Mouse (Mus musculus): ENCODE data around the gene Tmem44.

The Tmem44 gene

GRCm38 (mm10) chr16:30550748-30551192, at the start of gene Tmem44:
Gene Tmem44, minus strand, starts transcription at chr16:30550842.
- DNase-seq (ENCODE audit: low spot score), result no peak

DNA sequence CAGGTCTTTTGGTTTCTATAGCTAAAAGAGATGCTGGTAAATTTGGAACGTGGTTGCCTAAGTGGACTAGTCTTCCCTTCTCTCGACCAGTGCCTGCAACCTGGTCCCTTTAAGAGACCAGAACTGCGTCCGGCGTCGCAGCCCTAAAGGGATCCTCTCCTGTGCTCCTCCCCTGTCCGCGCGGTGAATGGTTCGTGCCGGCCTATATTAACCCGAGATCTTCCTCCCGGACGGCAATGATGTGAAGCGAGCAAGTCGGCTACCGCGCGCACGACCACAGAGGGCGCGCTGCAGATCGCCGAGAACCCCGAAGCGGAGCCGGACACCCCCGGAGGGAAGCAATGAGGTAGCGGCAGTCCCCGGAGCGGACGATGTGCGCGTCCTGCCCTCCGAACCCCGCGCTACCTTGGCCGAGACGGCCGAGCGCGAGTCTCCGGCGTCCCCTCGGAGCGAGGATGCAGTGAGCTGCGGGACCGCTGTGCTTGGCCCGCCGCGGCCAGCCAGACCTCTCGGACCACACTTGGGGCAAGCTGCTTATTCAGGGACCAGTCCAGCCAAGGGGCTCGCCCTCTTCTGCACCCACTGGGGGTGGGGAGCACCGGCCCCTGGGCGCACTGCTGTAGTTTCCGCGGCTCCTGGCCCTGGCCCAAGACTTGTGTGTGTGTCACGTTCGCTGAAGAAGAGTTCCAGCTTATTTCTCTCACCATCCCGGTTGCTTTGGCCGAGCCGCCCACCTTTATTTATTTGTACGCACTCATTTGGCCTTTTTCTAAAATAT, 49.0 kb upstream of the Tmem44 start, which contains the start of gene Fam43a:
Fam43a (plus strand) TSS at position 233 of the 778 bp plus-strand sequence.
- peak; percentile 46 for DNase-seq (ENCODE audit: low spot score)

- DNase-seq (ENCODE audit: low spot score), result peak; percentile 72
Measured at GRCm38 (mm10) chr16:30596959-30597681, 46.5 kb upstream of the Tmem44 start.

GRCm38 (mm10) chr16:30595835-30596557, 45.4 kb upstream of the Tmem44 start:
- no peak for DNase-seq (ENCODE audit: low spot score)

DNA sequence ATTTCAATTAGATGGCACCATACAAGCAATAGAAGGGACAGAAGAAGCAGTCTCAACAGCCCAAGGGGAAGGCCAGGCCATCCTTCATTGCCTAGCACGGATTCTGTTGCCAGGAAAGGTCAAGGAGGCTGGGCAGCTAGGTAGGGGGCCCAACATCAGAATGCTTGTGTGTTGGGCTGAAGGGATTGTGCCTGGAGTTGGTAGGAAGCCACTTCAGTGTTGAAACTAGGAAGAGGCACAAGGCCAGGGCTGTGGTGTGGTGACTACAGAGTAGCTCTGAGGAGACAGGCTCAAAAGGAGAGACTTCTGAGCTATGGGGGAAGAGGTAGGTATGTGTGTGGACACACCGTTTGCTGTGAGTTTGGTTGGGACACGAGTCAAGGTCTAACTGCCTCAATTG, 44.7 kb upstream of the Tmem44 start:
- no peak for DNase-seq (ENCODE audit: low spot score)

- DNase-seq (ENCODE audit: low spot score), result no peak
Measured at GRCm38 (mm10) chr16:30591990-30592389, 41.3 kb upstream of the Tmem44 start.

DNA sequence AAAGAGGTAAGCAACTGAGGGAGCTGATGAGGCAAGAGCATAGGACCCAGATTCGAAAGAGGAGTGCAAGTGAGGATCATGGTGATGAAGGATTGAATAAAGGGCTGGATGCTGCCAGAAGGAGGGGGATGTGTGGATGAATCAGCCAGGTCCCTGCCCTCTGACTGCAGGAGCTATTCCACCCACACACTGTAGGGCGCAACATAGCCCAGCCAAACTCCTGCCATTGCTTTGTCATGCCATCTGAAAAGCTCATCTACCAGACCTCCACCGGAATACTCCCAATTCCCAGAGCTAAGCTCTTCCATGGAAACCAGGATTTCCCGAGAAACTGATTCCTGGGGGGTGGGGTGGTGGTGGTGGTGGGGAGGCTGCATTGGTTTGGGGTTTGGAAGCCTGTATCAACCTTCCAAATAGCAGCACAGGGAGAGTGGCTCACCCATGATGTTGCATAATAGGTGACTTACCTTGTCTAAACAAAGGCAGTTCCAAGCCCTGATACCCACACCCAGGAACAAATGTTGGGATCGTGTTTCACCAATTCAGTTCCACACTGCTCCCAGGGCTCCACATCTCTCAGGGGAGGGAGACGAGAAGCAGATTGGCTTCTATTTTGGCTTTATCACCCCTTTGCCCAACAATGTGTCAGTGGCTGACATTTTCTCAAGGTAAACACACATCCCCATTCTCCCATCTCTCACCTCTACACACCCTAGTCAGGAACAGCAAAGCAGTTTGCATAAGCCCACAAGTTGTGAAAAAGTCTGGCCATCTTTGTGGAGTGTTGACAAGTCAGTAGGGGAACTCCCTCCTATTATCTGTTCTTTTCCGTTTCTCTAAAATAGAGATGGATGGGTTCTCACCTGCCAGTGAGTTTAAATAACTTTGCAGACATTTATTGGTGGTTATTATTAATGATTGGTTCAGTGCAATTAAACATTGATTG, 39.9 kb upstream of the Tmem44 start:
- no peak for DNase-seq (ENCODE audit: low spot score)

GRCm38 (mm10) chr16:30587494-30588327, 37.1 kb upstream of the Tmem44 start, which contains the start of gene Lsg1:
Gene Lsg1, minus strand, starts transcription at chr16:30587592.
- peak; percentile 87 for DNase-seq (ENCODE audit: low spot score)

- no peak for DNase-seq (ENCODE audit: low spot score)
Measured at GRCm38 (mm10) chr16:30586935-30587493, 36.4 kb upstream of the Tmem44 start.

- no peak for DNase-seq (ENCODE audit: low spot score)
Measured at GRCm38 (mm10) chr16:30580765-30581164, 30.1 kb upstream of the Tmem44 start.

DNA sequence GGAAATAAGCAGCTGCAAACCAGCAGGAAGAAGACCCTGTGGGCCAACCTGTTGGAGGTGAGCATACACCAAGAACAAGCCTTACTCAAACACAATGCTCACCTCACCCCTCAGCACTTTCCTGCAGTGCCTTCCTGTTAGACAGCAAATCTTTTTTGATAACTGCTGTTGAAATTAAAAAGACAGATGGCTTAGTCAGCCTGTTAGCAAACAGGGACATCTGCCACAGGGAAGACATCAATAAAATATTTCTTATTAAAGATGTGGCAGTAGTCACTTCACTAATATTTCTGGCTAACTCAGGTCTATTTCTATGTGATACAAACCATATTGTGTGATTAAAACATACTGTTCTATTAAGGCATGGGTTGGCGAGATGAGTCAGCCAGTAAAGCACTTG, 25.8 kb upstream of the Tmem44 start:
- no peak for DNase-seq (ENCODE audit: low spot score)

DNA sequence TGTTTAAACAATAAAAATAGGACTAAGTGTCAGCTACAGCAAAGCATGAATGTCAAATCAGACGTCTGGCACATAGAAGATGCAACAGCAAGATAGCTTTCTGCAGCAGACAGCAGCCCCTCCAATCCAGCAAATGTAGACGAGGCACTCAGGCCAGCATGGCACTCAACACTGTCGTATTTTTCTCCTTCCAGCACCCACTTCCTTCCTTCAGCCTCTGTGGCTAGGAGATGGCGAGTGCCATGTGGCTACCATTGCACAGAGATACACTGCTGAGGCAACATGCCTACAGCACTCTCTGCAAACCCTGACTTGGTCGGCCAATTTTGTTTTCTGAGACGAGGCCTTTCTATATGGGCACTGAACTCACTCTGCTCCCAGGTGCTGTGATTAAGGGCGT, 25.2 kb upstream of the Tmem44 start:
- DNase-seq (ENCODE audit: low spot score), result no peak

- DNase-seq (ENCODE audit: low spot score), result no peak
Measured at GRCm38 (mm10) chr16:30572239-30572638, 21.6 kb upstream of the Tmem44 start.

DNA sequence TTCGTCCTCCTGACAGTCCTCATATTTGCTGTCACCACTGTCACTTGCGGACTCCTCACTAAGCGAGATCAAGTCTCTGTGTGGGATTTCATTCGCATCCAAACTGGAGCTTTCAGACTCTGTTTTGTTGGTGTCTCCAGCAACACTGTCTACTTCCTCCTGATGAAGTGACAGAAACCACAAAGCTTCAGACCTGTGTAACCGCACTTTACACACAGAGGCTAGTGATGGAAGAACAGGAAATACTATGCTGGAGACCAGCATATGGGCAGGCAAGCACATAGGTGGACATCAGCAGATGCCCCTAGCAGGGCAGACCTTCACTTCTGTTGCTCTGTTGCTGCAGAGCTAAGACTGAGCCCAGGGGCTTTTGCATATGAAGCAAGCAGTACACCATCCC, 20.7 kb upstream of the Tmem44 start:
- no peak for DNase-seq (ENCODE audit: low spot score)

- no peak for DNase-seq (ENCODE audit: low spot score)
Measured at GRCm38 (mm10) chr16:30570173-30570572, 19.5 kb upstream of the Tmem44 start.

- no peak for DNase-seq (ENCODE audit: low spot score)
Measured at GRCm38 (mm10) chr16:30565631-30566030, 15.0 kb upstream of the Tmem44 start.

- DNase-seq (ENCODE audit: low spot score), result no peak
Measured at GRCm38 (mm10) chr16:30560601-30561000, 10.0 kb upstream of the Tmem44 start.

GRCm38 (mm10) chr16:30559312-30559992, 8.8 kb upstream of the Tmem44 start:
- DNase-seq (ENCODE audit: low spot score), result no peak

DNA sequence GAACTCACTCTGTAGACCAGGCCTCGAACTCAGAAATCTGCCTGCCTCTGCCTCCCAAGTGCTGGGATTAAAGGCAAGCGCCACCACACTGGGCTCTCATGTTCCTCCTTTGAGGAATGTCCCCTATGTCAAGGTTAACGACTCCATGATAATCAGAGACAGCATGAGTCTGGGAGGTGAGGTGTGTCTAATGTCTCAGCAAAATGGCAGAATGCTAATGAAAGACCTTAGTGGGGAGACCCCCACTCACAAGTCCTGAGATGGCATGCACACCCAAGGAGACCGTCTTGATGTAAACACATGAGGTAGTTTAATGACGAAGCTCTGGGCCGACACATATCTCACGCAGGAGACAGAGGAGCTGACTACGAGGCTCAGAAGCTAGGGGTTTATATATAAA, 3.5 kb upstream of the Tmem44 start:
- DNase-seq (ENCODE audit: low spot score), result no peak

All from T-cell, adult 2 months (primary cell).